Mouse (Mus musculus): Measurements from ENCODE around the gene Tnk2. TPM values are rescaled to one million over a fixed set of nuclear protein-coding genes. Genes with fewer than 3 reads are reported as not detected.

Tnk2 gene
- polyA plus RNA-seq, 1 experiment from 2014 or later = 10.7 TPM

DNA sequence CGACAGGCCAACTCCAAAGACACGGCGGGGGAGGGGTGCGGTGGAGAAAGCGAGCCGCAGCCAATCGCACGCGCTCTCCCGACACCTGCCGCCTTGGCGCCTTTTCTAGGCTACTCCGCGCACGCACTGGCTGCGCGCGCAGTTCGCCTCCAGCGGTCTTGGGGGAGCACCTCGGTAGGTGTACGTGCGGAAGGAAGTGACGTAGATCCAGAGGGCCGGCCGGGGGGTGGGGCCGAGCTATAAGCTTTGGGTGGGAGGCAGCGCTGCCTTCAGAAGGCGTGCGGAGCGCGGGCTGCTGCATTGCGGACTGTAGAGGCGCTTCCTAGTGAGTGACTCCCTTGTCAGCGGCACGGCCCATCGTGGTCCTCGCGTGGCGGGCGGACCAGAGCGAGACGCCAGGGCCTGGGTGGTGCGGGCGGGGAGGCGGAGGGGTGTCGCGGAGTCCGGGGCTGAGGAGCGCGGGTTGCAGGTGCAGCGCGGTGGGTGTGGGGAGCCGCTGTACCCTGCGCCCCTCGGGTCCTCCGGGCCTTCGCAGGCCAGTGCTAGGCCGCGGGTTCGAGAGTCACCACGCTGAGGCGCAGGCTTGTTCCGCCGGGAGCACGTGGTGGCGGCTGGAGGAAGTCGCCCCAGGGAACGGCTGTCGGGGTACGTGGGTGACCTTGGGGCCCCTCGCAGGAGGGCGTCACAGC, 34.8 kb upstream of the Tnk2 start, which contains the start of gene Tfrc:
TSS of gene Tfrc (plus strand) at position 209 of the 689 bp plus-strand sequence.
- peak within 1 kb of the TSS; percentile 89 for H3K4me3 ChIP-seq (ENCODE audit: low read length)
- H3K4me1 ChIP-seq (ENCODE audit: control insufficient read depth, insufficient read depth, low read length) = peaks cover 17% of the 10 kb centered on the region; the same call in 1 of the 2 replicates

GRCm38 (mm10) chr16:32609401-32609779, 34.3 kb upstream of the Tnk2 start:
- Histone ChIP-seq H3K4me1 (ENCODE audit: control insufficient read depth, insufficient read depth, low read length) (peaks cover 17% of the 10 kb centered on the region; the same call in 1 of the 2 replicates), H3K36me3 (ENCODE audit: control insufficient read depth, insufficient read depth, low read length) (peaks cover 4% of the 10 kb centered on the region; the same call in 1 of the 2 replicates), H3K9me3 (ENCODE audit: control insufficient read depth, low read length) (no peaks in the 10 kb centered on the region), H3K9ac (ENCODE audit: low read depth, low read length) (peak overlapping the region; percentile 83), H3K4me2 (replicated peaks; ENCODE audit: low read depth, low read length) (peak overlapping the region; percentile 79), H3K27ac (ENCODE audit: low read depth, low read length) (peak overlapping the region; percentile 92), H3K4me3 (ENCODE audit: low read length) (peak overlapping the region; percentile 89), H3K27me3 (ENCODE audit: control insufficient read depth, insufficient read depth, low read length) (no peaks in the 10 kb centered on the region)
- no peak for ATAC-seq (ENCODE audit: low FRiP score, low TSS enrichment)
- under 1% methylated on average over 14 of the region's 14 CpGs for WGBS

More for the DNA sequence above, 34.8 kb upstream of the Tnk2 start, which contains the start of gene Tfrc:
- Histone ChIP-seq H3K4me2 (replicated peaks; ENCODE audit: low read depth, low read length) (peak within 1 kb of the TSS; percentile 79), H3K36me3 (ENCODE audit: control insufficient read depth, insufficient read depth, low read length) (peaks cover 3% of the 10 kb centered on the region; the same call in 1 of the 2 replicates), H3K27ac (ENCODE audit: low read depth, low read length) (peak within 1 kb of the TSS; percentile 92), H3K9ac (ENCODE audit: low read depth, low read length) (peak within 1 kb of the TSS; percentile 83), H3K27me3 (ENCODE audit: control insufficient read depth, insufficient read depth, low read length) (no peaks in the 10 kb centered on the region), H3K9me3 (ENCODE audit: control insufficient read depth, low read length) (no peaks in the 10 kb centered on the region)
- under 1% methylated on average over 64 of the region's 73 CpGs for WGBS
- ATAC-seq (ENCODE audit: low FRiP score, low TSS enrichment) = peak; percentile 98

DNA sequence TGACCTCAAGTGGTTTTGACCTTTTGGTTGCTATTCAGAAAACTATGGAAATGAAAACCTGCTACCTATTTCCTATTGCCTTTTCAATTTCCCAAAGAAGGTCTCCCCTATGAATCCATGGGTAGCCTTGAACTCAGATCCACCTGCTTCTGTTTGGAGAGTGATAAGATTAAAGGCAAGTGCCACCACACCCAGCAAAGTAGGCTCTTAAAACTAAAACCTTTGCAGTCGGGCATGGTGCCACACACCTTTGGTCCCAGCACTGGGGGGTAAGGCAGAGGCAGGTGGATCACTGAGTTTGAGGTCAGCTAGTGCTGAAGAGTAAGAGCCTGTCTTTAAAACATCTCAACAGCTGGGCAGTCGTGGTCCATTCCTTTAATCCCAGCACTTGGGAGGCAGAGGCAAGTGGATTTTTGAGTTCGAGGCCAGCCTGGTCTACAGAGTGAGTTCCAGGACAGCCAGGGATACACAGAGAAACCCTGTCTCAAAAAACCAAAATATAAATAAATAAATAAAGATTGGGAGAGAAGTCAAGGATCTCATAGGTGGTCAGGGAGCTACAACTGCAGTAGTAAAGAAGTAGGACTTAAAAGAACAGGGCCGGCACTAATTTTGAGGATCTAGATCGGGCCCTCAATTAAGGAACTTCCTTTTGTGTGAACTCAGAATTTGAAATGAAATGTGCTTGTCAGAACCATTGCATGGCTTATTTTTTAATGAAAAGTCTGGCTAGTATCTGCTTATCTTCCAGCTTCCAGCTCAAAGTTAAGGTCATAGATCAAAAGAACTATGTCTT, 33.0 kb upstream of the Tnk2 start:
- peak overlapping the region; percentile 79 for H3K4me2 ChIP-seq (replicated peaks; ENCODE audit: low read depth, low read length)
- no peak for ATAC-seq (ENCODE audit: low FRiP score, low TSS enrichment)
- no peaks in the 10 kb centered on the region for H3K9me3 ChIP-seq (ENCODE audit: control insufficient read depth, low read length)
- peak overlapping the region; percentile 89; the same call in 1 of the 2 replicates for H3K4me3 ChIP-seq (ENCODE audit: low read length)
- H3K9ac ChIP-seq (ENCODE audit: low read depth, low read length) = 0 out of 2 replicates have a peak overlapping the region, but pooled peaks have one; percentile 83
- 78% methylated on average over 5 of the region's 5 CpGs for WGBS
- H3K36me3 ChIP-seq (ENCODE audit: control insufficient read depth, insufficient read depth, low read length) = peaks cover 15% of the 10 kb centered on the region; the same call in 1 of the 2 replicates
- H3K27me3 ChIP-seq (ENCODE audit: control insufficient read depth, insufficient read depth, low read length) = no peaks in the 10 kb centered on the region
- peaks cover 17% of the 10 kb centered on the region; the same call in 1 of the 2 replicates for H3K4me1 ChIP-seq (ENCODE audit: control insufficient read depth, insufficient read depth, low read length)
- no peak overlapping the region for H3K27ac ChIP-seq (ENCODE audit: low read depth, low read length)

- Histone ChIP-seq H3K27me3 (ENCODE audit: control insufficient read depth, insufficient read depth, low read length) (no peaks in the 10 kb centered on the region), H3K4me1 (ENCODE audit: control insufficient read depth, insufficient read depth, low read length) (peaks cover 17% of the 10 kb centered on the region; the same call in 1 of the 2 replicates), H3K36me3 (ENCODE audit: control insufficient read depth, insufficient read depth, low read length) (peaks cover 27% of the 10 kb centered on the region), H3K9me3 (ENCODE audit: control insufficient read depth, low read length) (no peaks in the 10 kb centered on the region), H3K4me2 (replicated peaks; ENCODE audit: low read depth, low read length) (no peak overlapping the region), H3K9ac (ENCODE audit: low read depth, low read length) (no peak overlapping the region), H3K4me3 (ENCODE audit: low read length) (no peak overlapping the region), H3K27ac (ENCODE audit: low read depth, low read length) (no peak overlapping the region)
- ATAC-seq (ENCODE audit: low FRiP score, low TSS enrichment) = no peak
- WGBS = 94% methylated on average over 1 of the region's 1 CpGs
Observed at GRCm38 (mm10) chr16:32612052-32612451, 31.6 kb upstream of the Tnk2 start.

GRCm38 (mm10) chr16:32613269-32613834, 30.3 kb upstream of the Tnk2 start:
- Histone ChIP-seq H3K9me3 (ENCODE audit: control insufficient read depth, low read length) (no peaks in the 10 kb centered on the region), H3K4me1 (ENCODE audit: control insufficient read depth, insufficient read depth, low read length) (peaks cover 8% of the 10 kb centered on the region; the same call in 1 of the 2 replicates), H3K27me3 (ENCODE audit: control insufficient read depth, insufficient read depth, low read length) (no peaks in the 10 kb centered on the region), H3K27ac (ENCODE audit: low read depth, low read length) (no peak overlapping the region), H3K4me3 (ENCODE audit: low read length) (no peak overlapping the region), H3K9ac (ENCODE audit: low read depth, low read length) (no peak overlapping the region), H3K36me3 (ENCODE audit: control insufficient read depth, insufficient read depth, low read length) (peaks cover 36% of the 10 kb centered on the region), H3K4me2 (replicated peaks; ENCODE audit: low read depth, low read length) (no peak overlapping the region)
- 81% methylated on average over 3 of the region's 3 CpGs for WGBS
- ATAC-seq (ENCODE audit: low FRiP score, low TSS enrichment) = no peak

DNA sequence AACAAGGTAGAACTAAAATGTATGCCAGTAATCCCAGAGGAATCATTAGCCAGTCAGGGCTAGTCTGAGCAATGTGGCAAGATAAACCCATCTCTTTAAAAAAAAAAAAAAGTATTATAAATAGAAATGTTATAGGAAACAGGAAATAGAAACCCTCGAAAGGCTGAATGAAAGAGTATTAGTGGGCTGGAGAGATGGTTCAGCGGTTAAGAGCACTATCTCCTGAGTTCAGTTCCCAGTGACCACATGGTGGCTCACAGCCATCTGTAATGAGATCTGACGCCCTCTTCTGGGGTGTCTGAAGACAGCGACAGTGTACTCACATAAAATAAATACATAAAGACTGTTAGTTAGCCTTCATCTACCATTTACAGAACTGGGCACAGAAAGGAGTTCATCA, 29.6 kb upstream of the Tnk2 start:
- no peaks in the 10 kb centered on the region for H3K9me3 ChIP-seq (ENCODE audit: control insufficient read depth, low read length)
- no peak overlapping the region for H3K9ac ChIP-seq (ENCODE audit: low read depth, low read length)
- peaks cover 41% of the 10 kb centered on the region for H3K36me3 ChIP-seq (ENCODE audit: control insufficient read depth, insufficient read depth, low read length)
- H3K4me1 ChIP-seq (ENCODE audit: control insufficient read depth, insufficient read depth, low read length) = peaks cover 8% of the 10 kb centered on the region; the same call in 1 of the 2 replicates
- H3K27me3 ChIP-seq (ENCODE audit: control insufficient read depth, insufficient read depth, low read length) = no peaks in the 10 kb centered on the region
- WGBS = 64% methylated on average over 4 of the region's 4 CpGs
- no peak overlapping the region for H3K4me3 ChIP-seq (ENCODE audit: low read length)
- ATAC-seq (ENCODE audit: low FRiP score, low TSS enrichment) = no peak
- no peak overlapping the region for H3K27ac ChIP-seq (ENCODE audit: low read depth, low read length)
- H3K4me2 ChIP-seq (replicated peaks; ENCODE audit: low read depth, low read length) = no peak overlapping the region

- H3K27me3 ChIP-seq (ENCODE audit: control insufficient read depth, insufficient read depth, low read length) = no peaks in the 10 kb centered on the region
- H3K4me3 ChIP-seq (ENCODE audit: low read length) = no peak overlapping the region
- no peaks in the 10 kb centered on the region for H3K4me1 ChIP-seq (ENCODE audit: control insufficient read depth, insufficient read depth, low read length)
- no peak overlapping the region for H3K9ac ChIP-seq (ENCODE audit: low read depth, low read length)
- ATAC-seq (ENCODE audit: low FRiP score, low TSS enrichment) = no peak
- no peak overlapping the region for H3K27ac ChIP-seq (ENCODE audit: low read depth, low read length)
- H3K36me3 ChIP-seq (ENCODE audit: control insufficient read depth, insufficient read depth, low read length) = peaks cover 77% of the 10 kb centered on the region
- no peaks in the 10 kb centered on the region for H3K9me3 ChIP-seq (ENCODE audit: control insufficient read depth, low read length)
- H3K4me2 ChIP-seq (replicated peaks; ENCODE audit: low read depth, low read length) = no peak overlapping the region
- WGBS = 94% methylated on average over 1 of the region's 1 CpGs
Observed at GRCm38 (mm10) chr16:32618946-32619345, 24.7 kb upstream of the Tnk2 start.

- no peaks in the 10 kb centered on the region for H3K27me3 ChIP-seq (ENCODE audit: control insufficient read depth, insufficient read depth, low read length)
- no peaks in the 10 kb centered on the region for H3K4me1 ChIP-seq (ENCODE audit: control insufficient read depth, insufficient read depth, low read length)
- no peak overlapping the region for H3K9ac ChIP-seq (ENCODE audit: low read depth, low read length)
- H3K4me3 ChIP-seq (ENCODE audit: low read length) = no peak overlapping the region
- no peak overlapping the region for H3K4me2 ChIP-seq (replicated peaks; ENCODE audit: low read depth, low read length)
- H3K27ac ChIP-seq (ENCODE audit: low read depth, low read length) = no peak overlapping the region
- peaks cover 88% of the 10 kb centered on the region for H3K36me3 ChIP-seq (ENCODE audit: control insufficient read depth, insufficient read depth, low read length)
- 94% methylated on average over 8 of the region's 8 CpGs for WGBS
- no peak for ATAC-seq (ENCODE audit: low FRiP score, low TSS enrichment)
- H3K9me3 ChIP-seq (ENCODE audit: control insufficient read depth, low read length) = no peaks in the 10 kb centered on the region
Observed at GRCm38 (mm10) chr16:32628140-32628539, 15.5 kb upstream of the Tnk2 start.

Measured in kidney, embryonic 14.5 days (tissue).